Mouse (Mus musculus) adrenal gland, postnatal 25 days (tissue): ENCODE results near the gene Calhm4. TPM values are rescaled to one million over a fixed set of nuclear protein-coding genes. Genes with fewer than 3 reads are reported as not detected.
"Not testable (repeated sequence)": the region's sequence is repeated elsewhere in the genome, so short reads cannot be mapped to it uniquely, and the experiment has no call there.

Source experiments
- DNase-seq: peaks from one replicate; pipeline ENCODE4 v3.0.0; 2021; ENCODE audit warnings: mixed read lengths
- long read RNA-seq: library from polyadenylated mRNA; stranded (forward); transcript quantifications from one replicate; pipeline ENCODE4 v2.0.0, GENCODE M21; 2021
- total RNA-seq: library from RNA; stranded (reverse); gene quantifications from 2 replicates; pipeline ENCODE4 v1.2.3, GENCODE M21; 2021

The Calhm4 gene
- total RNA-seq = not detected in 2 replicates
- long read RNA-seq = 0 reads

- DNase-seq = no peak
These were observed at the start of gene Calhm4 for GRCm38 (mm10) chr10:34044210-34044609. Gene Calhm4 (minus strand): TSS chr10:34044310.

- DNase-seq = no peak
These were observed 47.8 kb upstream of the Calhm4 start for GRCm38 (mm10) chr10:34091888-34092287.

- no peak for DNase-seq
These were observed 46.4 kb upstream of the Calhm4 start for GRCm38 (mm10) chr10:34090481-34090880.

- DNase-seq = no peak
These were observed 45.4 kb upstream of the Calhm4 start for GRCm38 (mm10) chr10:34089517-34089916.

GRCm38 (mm10) chr10:34088515-34088914, 44.4 kb upstream of the Calhm4 start:
- no peak for DNase-seq

- DNase-seq = no peak
These were observed 42.4 kb upstream of the Calhm4 start for GRCm38 (mm10) chr10:34086514-34086913.

- DNase-seq = no peak
These were observed 30.6 kb upstream of the Calhm4 start for GRCm38 (mm10) chr10:34074522-34075200.

- no peak for DNase-seq
These were observed 27.5 kb upstream of the Calhm4 start for GRCm38 (mm10) chr10:34071650-34072049.

- DNase-seq = no peak
These were observed 26.9 kb upstream of the Calhm4 start for GRCm38 (mm10) chr10:34070999-34071492.

- DNase-seq = no peak
These were observed 25.5 kb upstream of the Calhm4 start for GRCm38 (mm10) chr10:34069606-34070005.

- DNase-seq = no peak
These were observed 22.5 kb upstream of the Calhm4 start for GRCm38 (mm10) chr10:34066591-34066990.

GRCm38 (mm10) chr10:34053987-34054386, 9.9 kb upstream of the Calhm4 start:
- no peak for DNase-seq

GRCm38 (mm10) chr10:34037401-34037800, 6.7 kb downstream of the Calhm4 start, which contains the start of gene Trappc3l:
Gene Trappc3l (plus strand): TSS chr10:34037597.
- DNase-seq = no peak

- DNase-seq = no peak
These were observed 7.5 kb downstream of the Calhm4 start for GRCm38 (mm10) chr10:34036587-34036986.

- DNase-seq = peak; percentile 82
These were observed 10.3 kb downstream of the Calhm4 start for GRCm38 (mm10) chr10:34033630-34034305.

- no peak for DNase-seq
These were observed 13.8 kb downstream of the Calhm4 start for GRCm38 (mm10) chr10:34030322-34030721.

GRCm38 (mm10) chr10:34019302-34020075, 24.6 kb downstream of the Calhm4 start, which contains the start of gene Rwdd1:
Gene Rwdd1 (minus strand): TSS chr10:34019624.
- peak; percentile 97 for DNase-seq

GRCm38 (mm10) chr10:34018746-34019301, 25.3 kb downstream of the Calhm4 start:
- DNase-seq = peak; percentile 32

GRCm38 (mm10) chr10:34013241-34013640, 30.9 kb downstream of the Calhm4 start:
- DNase-seq = peak; percentile 6

- no peak for DNase-seq
These were observed 31.5 kb downstream of the Calhm4 start for GRCm38 (mm10) chr10:34012581-34012980.

GRCm38 (mm10) chr10:33998397-33998796, 45.7 kb downstream of the Calhm4 start:
- DNase-seq = no peak

GRCm38 (mm10) chr10:33996686-33997085, 47.4 kb downstream of the Calhm4 start:
- DNase-seq = not testable (repeated sequence)
